In the genomic region with DNA sequence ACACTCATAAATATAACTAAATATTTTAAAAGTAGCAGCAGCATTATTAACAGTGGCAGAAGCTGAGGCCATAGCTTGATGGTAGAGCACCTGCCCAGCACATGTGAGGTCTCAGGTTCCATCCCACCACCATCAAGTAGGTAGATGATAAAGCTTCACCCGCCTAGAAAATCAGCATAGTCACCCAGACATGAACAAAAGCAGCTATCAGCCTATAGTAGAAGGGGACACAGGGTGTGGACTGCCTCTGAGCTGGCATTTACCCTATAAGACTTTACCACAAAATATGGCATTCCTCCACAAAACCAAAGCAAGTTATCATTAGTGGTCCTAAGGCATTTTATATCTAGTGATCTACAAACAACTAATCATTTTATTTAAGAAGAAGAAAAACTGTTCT, we compare ENCODE assay signal across 17 mouse cellular contexts. TPM values are rescaled to one million over a fixed set of nuclear protein-coding genes. Genes with fewer than 3 reads are reported as not detected.
DNase-seq lines count a peak whose midpoint lies in the region; ATAC-seq and TF ChIP-seq lines count a peak whose summit lies in the region.
"Had no signal": no experiment of that assay in that cellular context is flagged by ENCODE, and none has a peak within 500 bp of the region (broad histone marks: within the 10 kb centered on the region; RNA-seq: fewer than 3 reads in every experiment).

No protein-coding gene starts in this region.

- TF ChIP-seq CTCF in stomach, postnatal 0 days (IDR thresholded peaks at IDR 0.05; ENCODE audit: low read depth): no peak

- no peaks in the 10 kb centered on the region for H3K9me3 ChIP-seq in heart, embryonic 10.5 days
- H3K9me3 ChIP-seq in kidney, embryonic 15.5 days (replicated peaks): no peaks in the 10 kb centered on the region
- no peaks in the 10 kb centered on the region for H3K9me3 ChIP-seq in neural tube, embryonic 13.5 days
- no peaks in the 10 kb centered on the region for H3K9me3 ChIP-seq in stomach, postnatal 0 days (ENCODE audit: control insufficient read depth, low read length)

- TF ChIP-seq EP300 in stomach, postnatal 0 days (optimal IDR thresholded peaks at IDR 0.05): no peak

- H3K27me3 ChIP-seq in heart, embryonic 10.5 days (ENCODE audit: insufficient read depth, poor library complexity, severe bottlenecking): no peaks in the 10 kb centered on the region
- H3K27me3 ChIP-seq in kidney, embryonic 15.5 days: no peaks in the 10 kb centered on the region
- H3K27me3 ChIP-seq in neural tube, embryonic 13.5 days: no peaks in the 10 kb centered on the region
- no peaks in the 10 kb centered on the region for H3K27me3 ChIP-seq in stomach, postnatal 0 days (ENCODE audit: control insufficient read depth, insufficient read depth, low read length)

- no peak overlapping the region for H3K4me2 ChIP-seq in kidney, embryonic 15.5 days
- no peak overlapping the region for H3K4me2 ChIP-seq in neural tube, embryonic 13.5 days
- H3K4me2 ChIP-seq in stomach, postnatal 0 days (replicated peaks; ENCODE audit: low read depth): no peak overlapping the region

- no peak for ATAC-seq in kidney, embryonic 15.5 days (replicated peaks; ENCODE audit: low FRiP score)
- ATAC-seq in neural tube, embryonic 13.5 days (ENCODE audit: low read depth): no peak
- no peak for ATAC-seq in stomach, postnatal 0 days (ENCODE audit: low FRiP score, low TSS enrichment)

- peak overlapping the region; percentile 4; the same call in 1 of the 2 replicates for H3K27ac ChIP-seq in heart, embryonic 10.5 days
- H3K27ac ChIP-seq in kidney, embryonic 15.5 days: peak overlapping the region; percentile 70
- 0 out of 2 replicates have a peak overlapping the region, but pooled peaks have one; percentile 18 for H3K27ac ChIP-seq in neural tube, embryonic 13.5 days (replicated peaks)
- H3K27ac ChIP-seq in stomach, postnatal 0 days (replicated peaks): peak overlapping the region; percentile 20; the same call in 1 of the 2 replicates

- no peak for DNase-seq in heart, embryonic 10.5 days (ENCODE audit: low spot score)
- DNase-seq in heart, postnatal 4 days: no peak
- DNase-seq in kidney, postnatal 10 days: no peak
- no peak for DNase-seq in neural tube, embryonic 10.5 days (ENCODE audit: extremely low spot score, low spot score)
- DNase-seq in stomach, postnatal 0 days (ENCODE audit: low spot score): no peak
- no peak for DNase-seq in layer of hippocampus, adult 9-11 months
- DNase-seq: adrenal gland, postnatal 25 days; cerebellum, adult 11-12 months; spleen, adult 18-20 months; thymus, adult 2 months had no signal

- no peak overlapping the region for H3K4me3 ChIP-seq in heart, embryonic 10.5 days
- no peak overlapping the region for H3K4me3 ChIP-seq in kidney, embryonic 15.5 days (replicated peaks)
- no peak overlapping the region for H3K4me3 ChIP-seq in neural tube, embryonic 13.5 days
- H3K4me3 ChIP-seq in stomach, postnatal 0 days (ENCODE audit: low read depth, low read length): no peak overlapping the region
- H3K4me3 ChIP-seq: erythroblast, embryonic 14.5 days had no signal

- peaks cover 15% of the 10 kb centered on the region for H3K36me3 ChIP-seq in heart, embryonic 10.5 days
- peaks cover 8% of the 10 kb centered on the region for H3K36me3 ChIP-seq in kidney, embryonic 15.5 days
- 0 out of 2 replicates have a peak, but pooled peaks cover 16% of the 10 kb centered on the region for H3K36me3 ChIP-seq in neural tube, embryonic 13.5 days
- no peaks in the 10 kb centered on the region for H3K36me3 ChIP-seq in stomach, postnatal 0 days (ENCODE audit: control insufficient read depth, insufficient read depth, low read length)

- WGBS in heart, embryonic 10.5 days: 64% methylated on average over 1 of the region's 1 CpGs
- WGBS in kidney, embryonic 15.5 days: 84% methylated on average over 1 of the region's 1 CpGs
- WGBS in neural tube, embryonic 13.5 days: 89% methylated on average over 1 of the region's 1 CpGs
- 52% methylated on average over 1 of the region's 1 CpGs for WGBS in stomach, postnatal 0 days

- H3K9ac ChIP-seq in kidney, embryonic 15.5 days: no peak overlapping the region
- no peak overlapping the region for H3K9ac ChIP-seq in neural tube, embryonic 13.5 days
- H3K9ac ChIP-seq in stomach, postnatal 0 days (ENCODE audit: low read length): no peak overlapping the region

- H3K4me1 ChIP-seq in heart, embryonic 10.5 days: peaks cover 26% of the 10 kb centered on the region
- peaks cover 20% of the 10 kb centered on the region for H3K4me1 ChIP-seq in kidney, embryonic 15.5 days
- H3K4me1 ChIP-seq in neural tube, embryonic 13.5 days (replicated peaks): peaks cover 9% of the 10 kb centered on the region; the same call in 1 of the 2 replicates
- no peaks in the 10 kb centered on the region for H3K4me1 ChIP-seq in stomach, postnatal 0 days (replicated peaks; ENCODE audit: control insufficient read depth, insufficient read depth)

RNA-seq across cellular contexts. Expression of gene 4931406P16Rik, which starts 10.7 kb away (rescaled TPM):
- 36.6 and 43.7 TPM in 2 replicates for polyA plus RNA-seq in heart, embryonic 10.5 days (2016; fragmentation: Nextera tagmentation; extraction: Ambion mirVana)
- total RNA-seq in heart, postnatal 4 days (2021): 10 to 100 TPM; 85.5 to 89.9 TPM
- polyA plus RNA-seq in kidney, embryonic 15.5 days (2015; fragmentation: Nextera tagmentation; extraction: Ambion mirVana): 38.4 and 41.5 TPM in 2 replicates
- 32.5 and 34.9 TPM in 2 replicates for polyA plus RNA-seq in neural tube, embryonic 13.5 days (2015; fragmentation: Nextera tagmentation; extraction: Ambion mirVana)
- polyA plus RNA-seq in stomach, postnatal 0 days (2015; fragmentation: Nextera tagmentation; extraction: Ambion mirVana): 15.2 and 16.1 TPM in 2 replicates

RNA-seq across cellular contexts. Expression of gene Gm6096, which starts 51.8 kb away (rescaled TPM):
- polyA plus RNA-seq in heart, embryonic 10.5 days (2016; fragmentation: Nextera tagmentation; extraction: Ambion mirVana): 0.57 TPM in 1 of 2 replicates, not detected in the other
- not detected for total RNA-seq in heart, postnatal 4 days (2021)
- polyA plus RNA-seq in kidney, embryonic 15.5 days (2015; fragmentation: Nextera tagmentation; extraction: Ambion mirVana): 0.50 TPM in 1 of 2 replicates, not detected in the other
- not detected in 2 replicates for polyA plus RNA-seq in neural tube, embryonic 13.5 days (2015; fragmentation: Nextera tagmentation; extraction: Ambion mirVana)
- not detected in 2 replicates for polyA plus RNA-seq in stomach, postnatal 0 days (2015; fragmentation: Nextera tagmentation; extraction: Ambion mirVana)
- total RNA-seq: adrenal gland, postnatal 25 days; ES-E14; left cerebral cortex, postnatal 36 days; megakaryocyte, adult 5-6 weeks had no signal
- polyA plus RNA-seq: cortical plate, adult 2 months; erythroblast, embryonic 14.5 days; thymus, adult 2 months had no signal

Comparison
In these comparisons a context has a peak if more than half of its experiments do, and no peak if none do; other contexts are left out.
1. H3K27ac ChIP-seq: peak in every context shown above with its lines; median percentile 70 in kidney, embryonic 15.5 days; 20 in stomach, postnatal 0 days; 18 in neural tube, embryonic 13.5 days; 4 in heart, embryonic 10.5 days.